Mouse (Mus musculus) mouse trophoblast stem cell (cell line): ENCODE data around the gene Myoz1.
"Not testable (repeated sequence)": the region's sequence is repeated elsewhere in the genome, so short reads cannot be mapped to it uniquely, and the experiment has no call there.

Source experiments
- in situ Hi-C, 2 experiments: fragments of 300-500 bp; cut with MseI, MboI; formaldehyde crosslinking; loops; 2 replicates in 1 of 2; 3 replicates in 1 of 2; pipeline ENCODE4 v1.15.1; 2025

Myoz1 gene

GRCm38 (mm10) chr14:20639918-20640619 is 16.3 kb downstream of the Myoz1 start:
- in situ Hi-C loops = no loop called here

- in situ Hi-C loops = no loop called here
Measured at GRCm38 (mm10) chr14:20638702-20639101, 17.6 kb downstream of the Myoz1 start.

GRCm38 (mm10) chr14:20637818-20638574 is 18.3 kb downstream of the Myoz1 start:
- in situ Hi-C loops = no loop called here

GRCm38 (mm10) chr14:20636968-20637367 is 19.4 kb downstream of the Myoz1 start:
- in situ Hi-C loops = not testable (repeated sequence)

- in situ Hi-C loops = no loop called here
Measured at GRCm38 (mm10) chr14:20635546-20635945, 20.8 kb downstream of the Myoz1 start.

GRCm38 (mm10) chr14:20631253-20631652 is 25.1 kb downstream of the Myoz1 start:
- in situ Hi-C loops = no loop called here

- in situ Hi-C loops = no loop called here
Measured at GRCm38 (mm10) chr14:20626971-20627370, 29.4 kb downstream of the Myoz1 start.

GRCm38 (mm10) chr14:20626447-20626846 is 29.9 kb downstream of the Myoz1 start:
- in situ Hi-C loops = no loop called here

- in situ Hi-C loops = no loop called here
Measured at GRCm38 (mm10) chr14:20622907-20623306, 33.4 kb downstream of the Myoz1 start.

- in situ Hi-C loops = no loop called here
Measured at GRCm38 (mm10) chr14:20622412-20622811, 33.9 kb downstream of the Myoz1 start.

- in situ Hi-C loops = no loop called here
Measured at GRCm38 (mm10) chr14:20621903-20622302, 34.4 kb downstream of the Myoz1 start.

GRCm38 (mm10) chr14:20619131-20619530 is 37.2 kb downstream of the Myoz1 start:
- in situ Hi-C loops = no loop called here

- in situ Hi-C loops = no loop called here
Measured at GRCm38 (mm10) chr14:20618211-20618610, 38.1 kb downstream of the Myoz1 start.

GRCm38 (mm10) chr14:20616421-20616820 is 39.9 kb downstream of the Myoz1 start:
- in situ Hi-C loops = no loop called here

- in situ Hi-C loops = no loop called here
Measured at GRCm38 (mm10) chr14:20615075-20615474, 41.3 kb downstream of the Myoz1 start.

- in situ Hi-C loops = no loop called here
Measured at GRCm38 (mm10) chr14:20612820-20613219, 43.5 kb downstream of the Myoz1 start.

GRCm38 (mm10) chr14:20610146-20610545 is 46.2 kb downstream of the Myoz1 start:
- in situ Hi-C loops = no loop called here

- in situ Hi-C loops = no loop called here
Measured at GRCm38 (mm10) chr14:20609519-20609918, 46.8 kb downstream of the Myoz1 start.

- in situ Hi-C loops = no loop called here
Measured at GRCm38 (mm10) chr14:20607396-20608126, 48.8 kb downstream of the Myoz1 start.

GRCm38 (mm10) chr14:20601287-20601686 is 55.1 kb downstream of the Myoz1 start:
- in situ Hi-C loops = no loop called here

GRCm38 (mm10) chr14:20600203-20600602 is 56.1 kb downstream of the Myoz1 start:
- in situ Hi-C loops = no loop called here

- in situ Hi-C loops = no loop called here
Measured at GRCm38 (mm10) chr14:20599542-20599941, 56.8 kb downstream of the Myoz1 start.
